Comparison of ENCODE assay signal across 25 mouse cellular contexts in genomic region chr13:91743180-91743579, GRCm38 (mm10). TPM values are rescaled to one million over a fixed set of nuclear protein-coding genes. Genes with fewer than 3 reads are reported as not detected.
DNase-seq lines count a peak whose midpoint lies in the region; ATAC-seq lines count a peak whose summit lies in the region.
"Had no signal": no experiment of that assay in that cellular context is flagged by ENCODE, and none has a peak within 500 bp of the region (broad histone marks: within the 10 kb centered on the region; RNA-seq: fewer than 3 reads in every experiment).

No protein-coding gene starts in this region.

- DNase-seq in forebrain, embryonic 10.5 days (ENCODE audit: extremely low spot score, low spot score): no peak
- peak; percentile 33 for DNase-seq in kidney, adult 9 months
- peak; percentile 67 for DNase-seq in midbrain, embryonic 11.5 days (ENCODE audit: low spot score, missing footprints)
- no peak for DNase-seq in heart, adult 18-20 months
- DNase-seq: adrenal gland, postnatal 36 days; cerebellum, adult 11-12 months; cerebellum, postnatal 10 days; gastrocnemius, postnatal 14 days; heart, postnatal 14 days; lung, postnatal 36 days; thymus, postnatal 25 days had no signal

- H3K9ac ChIP-seq in forebrain, embryonic 15.5 days (replicated peaks): no peak overlapping the region
- H3K9ac ChIP-seq in kidney, embryonic 15.5 days: no peak overlapping the region
- H3K9ac ChIP-seq in midbrain, embryonic 11.5 days (ENCODE audit: low read length): no peak overlapping the region
- no peak overlapping the region for H3K9ac ChIP-seq in midbrain, embryonic 15.5 days
- no peak overlapping the region for H3K9ac ChIP-seq in hindbrain, embryonic 16.5 days (ENCODE audit: low read depth, low read length)
- H3K9ac ChIP-seq: heart, embryonic 13.5 days; limb, embryonic 12.5 days; liver, embryonic 14.5 days; lung, embryonic 15.5 days; stomach, embryonic 15.5 days had no signal

- WGBS in forebrain, embryonic 15.5 days: 57% methylated on average over 3 of the region's 3 CpGs
- WGBS in forebrain, embryonic 10.5 days: 90% methylated on average over 3 of the region's 3 CpGs
- WGBS in kidney, embryonic 15.5 days: 88% methylated on average over 3 of the region's 3 CpGs
- WGBS in midbrain, embryonic 11.5 days: 91% methylated on average over 3 of the region's 3 CpGs
- 76% methylated on average over 3 of the region's 3 CpGs for WGBS in midbrain, embryonic 15.5 days
- WGBS in hindbrain, embryonic 16.5 days: 55% methylated on average over 3 of the region's 3 CpGs

- H3K4me1 ChIP-seq in forebrain, embryonic 15.5 days: peaks cover 9% of the 10 kb centered on the region
- peaks cover 9% of the 10 kb centered on the region for H3K4me1 ChIP-seq in forebrain, embryonic 10.5 days
- H3K4me1 ChIP-seq in kidney, embryonic 15.5 days: peaks cover 11% of the 10 kb centered on the region
- H3K4me1 ChIP-seq in midbrain, embryonic 11.5 days (ENCODE audit: control insufficient read depth, insufficient read depth, low read length): peaks cover 3% of the 10 kb centered on the region; the same call in 1 of the 2 replicates
- H3K4me1 ChIP-seq in midbrain, embryonic 15.5 days: peaks cover 10% of the 10 kb centered on the region; the same call in 1 of the 2 replicates
- peaks cover 7% of the 10 kb centered on the region; the same call in 1 of the 2 replicates for H3K4me1 ChIP-seq in hindbrain, embryonic 16.5 days (ENCODE audit: control insufficient read depth, insufficient read depth, low read depth, low read length)
- H3K4me1 ChIP-seq: stomach, embryonic 15.5 days had no signal

- H3K27ac ChIP-seq in forebrain, embryonic 15.5 days (replicated peaks): no peak overlapping the region
- no peak overlapping the region for H3K27ac ChIP-seq in forebrain, embryonic 10.5 days
- no peak overlapping the region for H3K27ac ChIP-seq in kidney, embryonic 15.5 days
- H3K27ac ChIP-seq in midbrain, embryonic 11.5 days (ENCODE audit: low read depth, low read length): no peak overlapping the region
- no peak overlapping the region for H3K27ac ChIP-seq in midbrain, embryonic 15.5 days
- no peak overlapping the region for H3K27ac ChIP-seq in hindbrain, embryonic 16.5 days (ENCODE audit: low read depth, low read length)
- H3K27ac ChIP-seq: embryonic facial prominence, embryonic 10.5 days; heart, embryonic 13.5 days; limb, embryonic 12.5 days; liver, embryonic 14.5 days; lung, embryonic 15.5 days; stomach, embryonic 15.5 days had no signal

- peak; percentile 71; the same call in 1 of the 2 replicates for ATAC-seq in forebrain, embryonic 15.5 days (replicated peaks)
- ATAC-seq in kidney, embryonic 15.5 days (replicated peaks; ENCODE audit: low FRiP score): no peak
- no peak for ATAC-seq in midbrain, embryonic 11.5 days (ENCODE audit: low FRiP score)
- ATAC-seq in midbrain, embryonic 15.5 days (replicated peaks): no peak
- ATAC-seq in hindbrain, embryonic 16.5 days: peak; percentile 73
- ATAC-seq: CD4-positive, CD25-positive, alpha-beta regulatory T cell, adult 4 months; midbrain, embryonic 16.5 days had no signal

- H3K4me3 ChIP-seq in forebrain, embryonic 15.5 days: no peak overlapping the region
- no peak overlapping the region for H3K4me3 ChIP-seq in forebrain, embryonic 10.5 days
- H3K4me3 ChIP-seq in kidney, embryonic 15.5 days (replicated peaks): no peak overlapping the region
- no peak overlapping the region for H3K4me3 ChIP-seq in midbrain, embryonic 11.5 days (ENCODE audit: low read depth, low read length)
- H3K4me3 ChIP-seq in midbrain, embryonic 15.5 days: no peak overlapping the region
- H3K4me3 ChIP-seq in hindbrain, embryonic 16.5 days (ENCODE audit: low read length): no peak overlapping the region
- H3K4me3 ChIP-seq: embryonic facial prominence, embryonic 10.5 days; heart, embryonic 13.5 days; limb, embryonic 12.5 days; lung, embryonic 15.5 days; megakaryocyte, embryonic 14.5 days; stomach, embryonic 15.5 days had no signal

- 0 out of 2 replicates have a peak, but pooled peaks cover 3% of the 10 kb centered on the region for H3K27me3 ChIP-seq in forebrain, embryonic 15.5 days
- peaks cover 30% of the 10 kb centered on the region for H3K27me3 ChIP-seq in forebrain, embryonic 10.5 days (ENCODE audit: poor library complexity, severe bottlenecking)
- H3K27me3 ChIP-seq in kidney, embryonic 15.5 days: peaks cover 14% of the 10 kb centered on the region
- 0 out of 2 replicates have a peak, but pooled peaks cover 2% of the 10 kb centered on the region for H3K27me3 ChIP-seq in midbrain, embryonic 11.5 days (ENCODE audit: control insufficient read depth, insufficient read depth, low read length)
- no peaks in the 10 kb centered on the region for H3K27me3 ChIP-seq in midbrain, embryonic 15.5 days (replicated peaks)
- H3K27me3 ChIP-seq in hindbrain, embryonic 16.5 days (replicated peaks; ENCODE audit: control insufficient read depth, insufficient read depth, low read length): no peaks in the 10 kb centered on the region
- H3K27me3 ChIP-seq: stomach, embryonic 15.5 days had no signal

- no peaks in the 10 kb centered on the region for H3K36me3 ChIP-seq in forebrain, embryonic 15.5 days
- no peaks in the 10 kb centered on the region for H3K36me3 ChIP-seq in forebrain, embryonic 10.5 days (replicated peaks)
- H3K36me3 ChIP-seq in kidney, embryonic 15.5 days: no peaks in the 10 kb centered on the region
- no peaks in the 10 kb centered on the region for H3K36me3 ChIP-seq in midbrain, embryonic 11.5 days (ENCODE audit: control insufficient read depth, insufficient read depth, low read length)
- H3K36me3 ChIP-seq in midbrain, embryonic 15.5 days (replicated peaks): no peaks in the 10 kb centered on the region
- no peaks in the 10 kb centered on the region for H3K36me3 ChIP-seq in hindbrain, embryonic 16.5 days (ENCODE audit: control insufficient read depth, insufficient read depth, low read length)
- H3K36me3 ChIP-seq: embryonic facial prominence, embryonic 10.5 days; heart, embryonic 13.5 days; limb, embryonic 12.5 days; lung, embryonic 15.5 days; stomach, embryonic 15.5 days had no signal

- H3K9me3 ChIP-seq in forebrain, embryonic 15.5 days: no peaks in the 10 kb centered on the region
- no peaks in the 10 kb centered on the region for H3K9me3 ChIP-seq in forebrain, embryonic 10.5 days
- no peaks in the 10 kb centered on the region for H3K9me3 ChIP-seq in kidney, embryonic 15.5 days (replicated peaks)
- H3K9me3 ChIP-seq in midbrain, embryonic 11.5 days (ENCODE audit: control insufficient read depth, low read length): no peaks in the 10 kb centered on the region
- no peaks in the 10 kb centered on the region for H3K9me3 ChIP-seq in midbrain, embryonic 15.5 days
- no peaks in the 10 kb centered on the region for H3K9me3 ChIP-seq in hindbrain, embryonic 16.5 days (ENCODE audit: control insufficient read depth, low read length)
- H3K9me3 ChIP-seq: embryonic facial prominence, embryonic 10.5 days; heart, embryonic 13.5 days; limb, embryonic 12.5 days; lung, embryonic 15.5 days; stomach, embryonic 15.5 days had no signal

- no peak overlapping the region for H3K4me2 ChIP-seq in forebrain, embryonic 15.5 days (replicated peaks)
- H3K4me2 ChIP-seq in kidney, embryonic 15.5 days: no peak overlapping the region
- H3K4me2 ChIP-seq in midbrain, embryonic 11.5 days: no peak overlapping the region
- no peak overlapping the region for H3K4me2 ChIP-seq in midbrain, embryonic 15.5 days
- no peak overlapping the region for H3K4me2 ChIP-seq in hindbrain, embryonic 16.5 days (ENCODE audit: low read length)
- H3K4me2 ChIP-seq: heart, embryonic 13.5 days; limb, embryonic 12.5 days; lung, embryonic 15.5 days; stomach, embryonic 15.5 days had no signal

RNA-seq across cellular contexts. Expression of gene Acot12, which starts 1.9 kb away (rescaled TPM):
- not detected in 2 replicates for polyA plus RNA-seq in forebrain, embryonic 15.5 days (2015; fragmentation: Nextera tagmentation; extraction: Ambion mirVana)
- not detected in 2 replicates for polyA plus RNA-seq in forebrain, embryonic 10.5 days (2016; fragmentation: Nextera tagmentation; extraction: Ambion mirVana)
- not detected in 2 replicates for polyA plus RNA-seq in kidney, embryonic 15.5 days (2015; fragmentation: Nextera tagmentation; extraction: Ambion mirVana)
- polyA plus RNA-seq in midbrain, embryonic 11.5 days (2014; fragmentation: Nextera tagmentation; extraction: Ambion mirVana): not detected in 2 replicates
- polyA plus RNA-seq in midbrain, embryonic 15.5 days (2015; fragmentation: Nextera tagmentation; extraction: Ambion mirVana): 0.19 TPM in 1 of 2 replicates, not detected in the other
- polyA plus RNA-seq in hindbrain, embryonic 16.5 days (2015; fragmentation: Nextera tagmentation; extraction: Ambion mirVana): 0.06 and 0.24 TPM in 2 replicates
- not detected for total RNA-seq in heart, adult 18-20 months (2021)
- total RNA-seq: gastrocnemius, postnatal 14 days; heart, postnatal 14 days; neutrophil, adult 5-6 weeks had no signal
- polyA plus RNA-seq: CD4-positive, CD25-positive, alpha-beta regulatory T cell, adult 4 months; embryonic facial prominence, embryonic 10.5 days; heart, embryonic 13.5 days; limb, embryonic 12.5 days; lung, embryonic 15.5 days had no signal

Comparison
In these comparisons a context has a peak if more than half of its experiments do, and no peak if none do; other contexts are left out.
1. ATAC-seq: peak in forebrain, embryonic 15.5 days (single experiment) and hindbrain, embryonic 16.5 days (single experiment); none in kidney, embryonic 15.5 days (single experiment), midbrain, embryonic 11.5 days (single experiment) and midbrain, embryonic 15.5 days (single experiment).
2. DNase-seq: peak in kidney, adult 9 months (single experiment) and midbrain, embryonic 11.5 days (single experiment); none in forebrain, embryonic 10.5 days (single experiment) and heart, adult 18-20 months (0 of 2).